Mouse (Mus musculus): ENCODE results near the gene Higd2a. TPM values are rescaled to one million over a fixed set of nuclear protein-coding genes. Genes with fewer than 3 reads are reported as not detected.
A peak's percentile ranks its signal among the peaks of the same experiment; 100 is the strongest.

The Higd2a gene
- polyA plus RNA-seq, 1 experiment from 2014 or later: 207 TPM

DNA sequence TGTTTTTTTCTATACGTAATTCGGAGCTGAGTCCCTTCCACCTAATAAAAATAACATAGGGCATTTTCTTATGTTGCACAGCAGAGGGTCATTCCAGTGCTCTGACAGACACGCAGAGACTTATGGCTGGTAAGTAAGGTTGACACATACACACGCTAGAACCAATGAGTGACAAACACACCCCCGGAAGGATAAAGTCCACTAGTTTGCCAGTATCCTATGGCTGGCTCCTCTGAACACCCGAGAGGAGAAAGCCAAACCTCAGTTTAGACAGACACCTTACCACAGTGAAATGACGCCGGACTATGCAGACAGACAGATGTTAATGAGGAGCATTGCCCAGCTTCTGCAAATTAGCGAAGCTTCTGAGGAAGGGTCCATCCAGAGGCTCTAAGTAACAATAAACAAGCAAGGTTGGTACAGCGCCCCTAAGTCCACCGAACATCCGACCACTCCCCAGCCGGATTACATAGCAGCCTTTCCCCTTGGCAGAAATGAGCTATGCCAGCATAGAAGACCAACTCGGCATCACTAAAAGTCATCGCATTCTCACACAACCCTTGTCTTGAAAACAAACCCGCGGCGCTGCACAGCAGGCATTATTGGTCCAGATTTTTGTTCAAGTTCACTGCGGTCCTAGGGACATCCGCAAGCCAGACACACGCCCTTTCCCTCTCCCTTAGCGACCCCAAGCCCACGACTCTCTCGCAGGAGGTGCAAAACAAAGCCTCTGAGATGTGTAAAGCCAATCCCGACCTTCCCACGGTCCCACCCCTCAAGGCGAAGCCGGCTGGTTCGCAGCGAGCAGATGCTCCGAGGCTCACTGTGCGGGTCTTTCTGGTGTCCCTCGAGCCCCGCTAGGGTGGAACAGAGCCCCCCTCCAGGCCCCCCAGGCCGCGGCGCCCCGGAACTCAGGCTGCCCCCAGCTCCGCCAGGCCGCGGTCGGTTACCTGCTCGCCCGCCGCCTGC lies 25.5 kb upstream of the Higd2a start:
- Histone ChIP-seq H3K27ac (ENCODE audit: low read length) (peak overlapping the region; percentile 74), H3K4me2 (ENCODE audit: low read length) (peak overlapping the region; percentile 62), H3K9me3 (ENCODE audit: control insufficient read depth, low read length) (no peaks in the 10 kb centered on the region), H3K4me3 (replicated peaks; ENCODE audit: low read length) (peak overlapping the region; percentile 95), H3K4me1 (replicated peaks; ENCODE audit: control insufficient read depth, insufficient read depth, low read length) (peaks cover 18% of the 10 kb centered on the region), H3K9ac (replicated peaks; ENCODE audit: low read depth, low read length) (peak overlapping the region; percentile 98), H3K27me3 (replicated peaks; ENCODE audit: control insufficient read depth, insufficient read depth, low read length) (no peaks in the 10 kb centered on the region), H3K36me3 (ENCODE audit: control insufficient read depth, insufficient read depth) (peaks cover 5% of the 10 kb centered on the region; the same call in 1 of the 2 replicates)
- peak; percentile 65 for ATAC-seq
- WGBS: 11% methylated on average over 45 of the region's 45 CpGs

DNA sequence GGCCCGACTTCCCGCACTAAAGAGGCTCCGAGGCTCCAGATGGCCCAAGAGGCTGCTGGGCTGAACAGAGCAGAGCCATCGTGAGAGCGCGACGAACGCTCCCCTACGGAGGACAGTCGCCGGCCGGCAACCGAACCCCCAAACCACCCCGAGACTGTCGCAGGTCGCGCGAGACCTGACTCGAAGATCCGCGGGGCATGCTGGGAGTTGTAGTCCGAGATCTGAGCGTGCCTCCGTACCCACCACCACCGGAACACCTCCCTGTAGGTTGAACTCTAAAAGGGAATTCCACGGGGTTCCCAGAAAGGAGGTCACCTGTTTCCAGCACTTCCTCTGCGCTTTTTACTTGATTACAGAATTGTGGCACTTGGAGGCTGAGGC lies 24.8 kb upstream of the Higd2a start, which contains the start of gene 4833439L19Rik:
TSS of gene 4833439L19Rik (minus strand) at position 235 of the 381 bp plus-strand sequence.
- H3K4me2 ChIP-seq (ENCODE audit: low read length): peak within 1 kb of the TSS; percentile 76
- peaks cover under 1% of the 10 kb centered on the region; the same call in 1 of the 2 replicates for H3K36me3 ChIP-seq (ENCODE audit: control insufficient read depth, insufficient read depth)
- H3K27me3 ChIP-seq (replicated peaks; ENCODE audit: control insufficient read depth, insufficient read depth, low read length): no peaks in the 10 kb centered on the region
- H3K9ac ChIP-seq (replicated peaks; ENCODE audit: low read depth, low read length): peak within 1 kb of the TSS; percentile 98
- H3K4me1 ChIP-seq (replicated peaks; ENCODE audit: control insufficient read depth, insufficient read depth, low read length): peaks cover 18% of the 10 kb centered on the region
- peak within 1 kb of the TSS; percentile 74 for H3K27ac ChIP-seq (ENCODE audit: low read length)
- WGBS: 0% methylated on average over 27 of the region's 27 CpGs
- ATAC-seq: peak; percentile 99
- no peaks in the 10 kb centered on the region for H3K9me3 ChIP-seq (ENCODE audit: control insufficient read depth, low read length)
- H3K4me3 ChIP-seq (replicated peaks; ENCODE audit: low read length): peak within 1 kb of the TSS; percentile 95

GRCm38 (mm10) chr13:54565594-54566345 lies 24.2 kb upstream of the Higd2a start:
- Histone ChIP-seq H3K4me3 (replicated peaks; ENCODE audit: low read length) (peak overlapping the region; percentile 95), H3K9ac (replicated peaks; ENCODE audit: low read depth, low read length) (peak overlapping the region; percentile 98; the same call in 1 of the 2 replicates), H3K36me3 (ENCODE audit: control insufficient read depth, insufficient read depth) (no peaks in the 10 kb centered on the region; the same call in 1 of the 2 replicates), H3K9me3 (ENCODE audit: control insufficient read depth, low read length) (no peaks in the 10 kb centered on the region), H3K4me1 (replicated peaks; ENCODE audit: control insufficient read depth, insufficient read depth, low read length) (peaks cover 18% of the 10 kb centered on the region), H3K27me3 (replicated peaks; ENCODE audit: control insufficient read depth, insufficient read depth, low read length) (no peaks in the 10 kb centered on the region), H3K4me2 (ENCODE audit: low read length) (peak overlapping the region; percentile 76), H3K27ac (ENCODE audit: low read length) (peak overlapping the region; percentile 41; the same call in 1 of the 2 replicates)
- peak; percentile 45 for ATAC-seq
- WGBS: 37% methylated on average over 8 of the region's 8 CpGs

- Histone ChIP-seq H3K4me2 (ENCODE audit: low read length) (no peak overlapping the region), H3K4me3 (replicated peaks; ENCODE audit: low read length) (no peak overlapping the region), H3K9ac (replicated peaks; ENCODE audit: low read depth, low read length) (no peak overlapping the region), H3K9me3 (ENCODE audit: control insufficient read depth, low read length) (no peaks in the 10 kb centered on the region), H3K27ac (ENCODE audit: low read length) (no peak overlapping the region), H3K27me3 (replicated peaks; ENCODE audit: control insufficient read depth, insufficient read depth, low read length) (no peaks in the 10 kb centered on the region), H3K36me3 (ENCODE audit: control insufficient read depth, insufficient read depth) (no peaks in the 10 kb centered on the region), H3K4me1 (replicated peaks; ENCODE audit: control insufficient read depth, insufficient read depth, low read length) (peaks cover 15% of the 10 kb centered on the region)
- 37% methylated on average over 5 of the region's 5 CpGs for WGBS
- no peak for ATAC-seq
These were observed 21.6 kb upstream of the Higd2a start for GRCm38 (mm10) chr13:54568380-54568779.

DNA sequence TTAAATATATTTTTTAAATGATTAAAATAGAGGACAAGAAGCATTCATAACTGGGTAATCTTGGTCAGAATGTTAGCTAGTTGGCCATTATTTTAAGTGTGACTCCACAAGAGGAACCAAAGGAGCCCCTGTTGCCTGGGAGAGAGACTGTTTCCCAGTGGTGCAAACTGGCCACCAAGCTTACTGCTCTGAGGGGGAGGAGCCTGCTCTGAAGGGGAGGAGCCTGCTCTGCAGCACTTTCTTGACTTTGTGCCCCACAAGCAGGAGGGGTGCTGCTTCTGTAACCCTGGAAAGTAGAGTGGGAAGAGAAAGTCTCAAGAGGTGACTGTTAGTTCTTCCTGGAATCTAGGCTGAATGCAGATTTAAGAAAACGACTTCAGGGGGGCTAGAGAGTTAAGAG lies 20.7 kb upstream of the Higd2a start:
- no peak overlapping the region for H3K4me2 ChIP-seq (ENCODE audit: low read length)
- peaks cover 8% of the 10 kb centered on the region for H3K4me1 ChIP-seq (replicated peaks; ENCODE audit: control insufficient read depth, insufficient read depth, low read length)
- ATAC-seq: no peak
- H3K27ac ChIP-seq (ENCODE audit: low read length): no peak overlapping the region
- WGBS: 67% methylated on average over 1 of the region's 1 CpGs
- H3K4me3 ChIP-seq (replicated peaks; ENCODE audit: low read length): no peak overlapping the region
- no peaks in the 10 kb centered on the region; the same call in 1 of the 2 replicates for H3K27me3 ChIP-seq (replicated peaks; ENCODE audit: control insufficient read depth, insufficient read depth, low read length)
- H3K9me3 ChIP-seq (ENCODE audit: control insufficient read depth, low read length): no peaks in the 10 kb centered on the region
- H3K9ac ChIP-seq (replicated peaks; ENCODE audit: low read depth, low read length): no peak overlapping the region
- H3K36me3 ChIP-seq (ENCODE audit: control insufficient read depth, insufficient read depth): no peaks in the 10 kb centered on the region

- H3K9ac ChIP-seq (replicated peaks; ENCODE audit: low read depth, low read length): no peak overlapping the region
- no peaks in the 10 kb centered on the region for H3K9me3 ChIP-seq (ENCODE audit: control insufficient read depth, low read length)
- no peak overlapping the region for H3K27ac ChIP-seq (ENCODE audit: low read length)
- WGBS: 73% methylated on average over 4 of the region's 4 CpGs
- peaks cover 8% of the 10 kb centered on the region for H3K4me1 ChIP-seq (replicated peaks; ENCODE audit: control insufficient read depth, insufficient read depth, low read length)
- H3K36me3 ChIP-seq (ENCODE audit: control insufficient read depth, insufficient read depth): no peaks in the 10 kb centered on the region
- H3K4me3 ChIP-seq (replicated peaks; ENCODE audit: low read length): no peak overlapping the region
- no peaks in the 10 kb centered on the region; the same call in 1 of the 2 replicates for H3K27me3 ChIP-seq (replicated peaks; ENCODE audit: control insufficient read depth, insufficient read depth, low read length)
- H3K4me2 ChIP-seq (ENCODE audit: low read length): no peak overlapping the region
- no peak for ATAC-seq
These were observed 19.3 kb upstream of the Higd2a start for GRCm38 (mm10) chr13:54570736-54571135.

DNA sequence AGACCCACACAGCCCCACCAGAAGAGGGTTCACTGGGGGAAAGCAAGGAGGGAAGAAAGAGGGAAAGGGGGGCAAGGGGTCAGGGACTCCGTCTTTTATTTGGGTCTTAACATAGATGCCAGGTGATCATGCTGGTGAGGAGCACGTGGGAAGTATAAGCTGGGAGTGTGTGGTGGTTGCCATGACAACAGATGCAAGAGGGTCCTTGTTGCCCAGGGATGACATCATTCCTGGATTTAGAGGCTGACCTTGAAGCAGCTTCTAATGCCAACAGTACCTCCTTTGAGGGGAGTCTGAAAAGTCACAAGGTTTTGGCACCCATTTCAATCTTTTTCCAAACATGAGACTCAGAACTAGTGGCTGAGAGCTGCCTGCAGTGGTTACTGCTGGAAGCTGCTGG lies 18.4 kb upstream of the Higd2a start:
- H3K4me2 ChIP-seq (ENCODE audit: low read length): no peak overlapping the region
- peaks cover 16% of the 10 kb centered on the region for H3K4me1 ChIP-seq (replicated peaks; ENCODE audit: control insufficient read depth, insufficient read depth, low read length)
- H3K9ac ChIP-seq (replicated peaks; ENCODE audit: low read depth, low read length): no peak overlapping the region
- ATAC-seq: no peak
- no peaks in the 10 kb centered on the region for H3K36me3 ChIP-seq (ENCODE audit: control insufficient read depth, insufficient read depth)
- no peak overlapping the region for H3K4me3 ChIP-seq (replicated peaks; ENCODE audit: low read length)
- H3K9me3 ChIP-seq (ENCODE audit: control insufficient read depth, low read length): no peaks in the 10 kb centered on the region
- 16% methylated on average over 2 of the region's 2 CpGs for WGBS
- no peak overlapping the region for H3K27ac ChIP-seq (ENCODE audit: low read length)
- no peaks in the 10 kb centered on the region; the same call in 1 of the 2 replicates for H3K27me3 ChIP-seq (replicated peaks; ENCODE audit: control insufficient read depth, insufficient read depth, low read length)

DNA sequence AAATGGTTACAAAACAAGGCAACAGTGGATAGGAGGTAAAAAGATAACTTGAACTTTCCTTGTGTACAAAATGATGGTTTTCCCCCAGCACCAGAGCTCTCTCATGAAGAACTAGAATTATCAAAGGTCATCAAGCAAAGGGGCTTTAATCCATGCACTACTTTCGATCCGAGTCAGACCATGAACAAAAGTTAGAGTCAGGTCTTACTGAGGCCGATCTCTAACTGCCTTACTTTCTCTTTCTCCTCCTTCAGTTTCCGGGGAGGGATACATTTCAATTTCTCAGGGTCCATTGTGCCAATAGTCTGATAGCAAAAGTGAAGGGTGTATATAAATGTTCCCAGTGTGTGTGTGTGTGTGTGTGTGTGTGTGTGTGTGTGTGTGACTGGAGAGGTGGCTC lies 17.4 kb upstream of the Higd2a start:
- no peak for ATAC-seq
- WGBS: 78% methylated on average over 4 of the region's 4 CpGs

More for the DNA sequence above, 17.4 kb upstream of the Higd2a start:
- no peak overlapping the region for H3K4me2 ChIP-seq (ENCODE audit: low read length)
- H3K27me3 ChIP-seq (replicated peaks; ENCODE audit: control insufficient read depth, insufficient read depth, low read length): no peaks in the 10 kb centered on the region; the same call in 1 of the 2 replicates
- H3K27ac ChIP-seq (ENCODE audit: low read length): no peak overlapping the region
- H3K4me1 ChIP-seq (replicated peaks; ENCODE audit: control insufficient read depth, insufficient read depth, low read length): peaks cover 19% of the 10 kb centered on the region
- no peaks in the 10 kb centered on the region for H3K9me3 ChIP-seq (ENCODE audit: control insufficient read depth, low read length)
- no peaks in the 10 kb centered on the region for H3K36me3 ChIP-seq (ENCODE audit: control insufficient read depth, insufficient read depth)
- no peak overlapping the region for H3K4me3 ChIP-seq (replicated peaks; ENCODE audit: low read length)
- H3K9ac ChIP-seq (replicated peaks; ENCODE audit: low read depth, low read length): no peak overlapping the region

Measured in forebrain, embryonic 16.5 days (tissue).